Comparison of ENCODE assay signal across 8 mouse cellular contexts in genomic region chr16:96533710-96534109, GRCm38 (mm10).
DNase-seq lines count a peak whose midpoint lies in the region; ATAC-seq and TF ChIP-seq lines count a peak whose summit lies in the region.
"Had no signal": no experiment of that assay in that cellular context is flagged by ENCODE, and none has a peak within 500 bp of the region (broad histone marks: within the 10 kb centered on the region; RNA-seq: fewer than 3 reads in every experiment).

No protein-coding gene starts in this region.

- H3K4me2 ChIP-seq in lung, embryonic 14.5 days: no peak overlapping the region
- no peak overlapping the region for H3K4me2 ChIP-seq in stomach, embryonic 15.5 days
- H3K4me2 ChIP-seq: hindbrain, embryonic 12.5 days had no signal

- no peaks in the 10 kb centered on the region for H3K4me1 ChIP-seq in lung, embryonic 14.5 days (ENCODE audit: insufficient read depth)
- 0 out of 2 replicates have a peak, but pooled peaks cover 5% of the 10 kb centered on the region for H3K4me1 ChIP-seq in stomach, embryonic 15.5 days

- DNase-seq in lung, embryonic 14.5 days: peak; percentile 30
- DNase-seq in lung, postnatal 36 days: no peak
- peak; percentile 70 to 76 for DNase-seq in heart, adult 18-20 months
- DNase-seq in heart, postnatal 4 days: peak; percentile 83
- DNase-seq in frontal cortex, postnatal 10 days (ENCODE audit: low spot score in 2 of 2): no peak
- DNase-seq in thymus, postnatal 10 days (ENCODE audit: low spot score in 2 of 2): no peak

- no peak for TF ChIP-seq CTCF in lung, embryonic 14.5 days (IDR thresholded peaks at IDR 0.05; ENCODE audit: low read depth)

- H3K36me3 ChIP-seq in lung, embryonic 14.5 days (ENCODE audit: insufficient read depth): no peaks in the 10 kb centered on the region
- H3K36me3 ChIP-seq in stomach, embryonic 15.5 days: no peaks in the 10 kb centered on the region
- H3K36me3 ChIP-seq: hindbrain, embryonic 12.5 days had no signal

- ATAC-seq in lung, embryonic 14.5 days (ENCODE audit: insufficient read depth): peak; percentile 62
- peak; percentile 63; the same call in 1 of the 2 replicates for ATAC-seq in stomach, embryonic 15.5 days (ENCODE audit: insufficient read depth, low FRiP score, low read depth)

- H3K4me3 ChIP-seq in lung, embryonic 14.5 days (ENCODE audit: low read depth, low read length): no peak overlapping the region
- H3K4me3 ChIP-seq in stomach, embryonic 15.5 days (replicated peaks): no peak overlapping the region
- H3K4me3 ChIP-seq: hindbrain, embryonic 12.5 days had no signal

- no peaks in the 10 kb centered on the region for H3K9me3 ChIP-seq in lung, embryonic 14.5 days (ENCODE audit: low read depth, low read length)
- no peaks in the 10 kb centered on the region for H3K9me3 ChIP-seq in stomach, embryonic 15.5 days
- H3K9me3 ChIP-seq: hindbrain, embryonic 12.5 days had no signal

- H3K27me3 ChIP-seq in lung, embryonic 14.5 days (ENCODE audit: insufficient read depth, low read length): no peaks in the 10 kb centered on the region
- H3K27me3 ChIP-seq in stomach, embryonic 15.5 days (replicated peaks): 0 out of 2 replicates have a peak, but pooled peaks cover 3% of the 10 kb centered on the region
- H3K27me3 ChIP-seq: hindbrain, embryonic 12.5 days had no signal

- WGBS in lung, embryonic 14.5 days: 33% methylated on average over 8 of the region's 8 CpGs
- 46% methylated on average over 8 of the region's 8 CpGs for WGBS in stomach, embryonic 15.5 days

- no peak overlapping the region for H3K27ac ChIP-seq in lung, embryonic 14.5 days (ENCODE audit: low read depth)
- no peak overlapping the region for H3K27ac ChIP-seq in stomach, embryonic 15.5 days
- H3K27ac ChIP-seq: hindbrain, embryonic 12.5 days had no signal

- no peak overlapping the region for H3K9ac ChIP-seq in lung, embryonic 14.5 days
- no peak overlapping the region for H3K9ac ChIP-seq in stomach, embryonic 15.5 days
- H3K9ac ChIP-seq: hindbrain, embryonic 12.5 days had no signal

Comparison
In these comparisons a context has a peak if more than half of its experiments do, and no peak if none do; other contexts are left out.
1. DNase-seq: peak in lung, embryonic 14.5 days (single experiment), heart, adult 18-20 months (2 of 2) and heart, postnatal 4 days (single experiment); none in lung, postnatal 36 days (single experiment), frontal cortex, postnatal 10 days (0 of 2) and thymus, postnatal 10 days (0 of 2).